Mouse (Mus musculus): ENCODE results near the gene Anapc7.

- peak; percentile 20; the same call in 1 of the 2 replicates for TF ChIP-seq CTCF (IDR thresholded peaks at IDR 0.05; ENCODE audit: control insufficient read depth, insufficient read depth, low read length)
- no peak for TF ChIP-seq POLR2A (IDR thresholded peaks at IDR 0.05; ENCODE audit: borderline replicate concordance, control insufficient read depth, low read depth, low read length)
These were observed 13.0 kb downstream of the Anapc7 start for GRCm38 (mm10) chr5:122434541-122434940.

All from bone marrow, adult 2 months (tissue).